Mouse (Mus musculus) hindbrain, embryonic 14.5 days (tissue): ENCODE data around the gene Bax. TPM values are rescaled to one million over a fixed set of nuclear protein-coding genes. Genes with fewer than 3 reads are reported as not detected.
"Not testable (repeated sequence)": the region's sequence is repeated elsewhere in the genome, so short reads cannot be mapped to it uniquely, and the experiment has no call there.

ENCODE experiments used
- ATAC-seq: fragments of 200-750 bp; cut with Nextera tagmentation; 2 replicates; pipeline ENCODE4 v1.8.0; 2017; ENCODE audit warnings: moderate number of reproducible peaks, mild to moderate bottlenecking, moderate TSS enrichment, moderate library complexity; ENCODE audit not compliant: low FRiP score
- DNase-seq: peaks from one replicate; pipeline ENCODE4 v3.0.0-alpha.2; 2015; ENCODE audit warnings: low spot score
- H3K27ac ChIP-seq: fragments of 300-500 bp; sonication (generic); 2 replicates; pipeline ENCODE4 v1.5.1; 2014; ENCODE audit warnings: mild to moderate bottlenecking, moderate library complexity
- H3K27me3 ChIP-seq: fragments of 300-500 bp; sonication (generic); 2 replicates; pipeline ENCODE4 v1.6.1; 2014; ENCODE audit warnings: mild to moderate bottlenecking, low read length, mixed read lengths; ENCODE audit not compliant: control insufficient read depth, insufficient read depth
- H3K36me3 ChIP-seq: fragments of 300-500 bp; sonication (generic); replicated peaks from 2 replicates; pipeline ENCODE4 v1.6.1; 2014; ENCODE audit not compliant: control insufficient read depth, insufficient read depth
- H3K4me1 ChIP-seq: fragments of 300-500 bp; sonication (generic); replicated peaks from 2 replicates; pipeline ENCODE4 v1.6.1; 2014; ENCODE audit warnings: antibody characterized with exemption, low read length, mixed read lengths; ENCODE audit not compliant: control insufficient read depth, insufficient read depth
- H3K4me2 ChIP-seq: fragments of 300-500 bp; sonication (generic); replicated peaks from 2 replicates; pipeline ENCODE4 v1.6.1; 2014; ENCODE audit warnings: mild to moderate bottlenecking, moderate library complexity
- H3K4me3 ChIP-seq: fragments of 300-500 bp; sonication (generic); replicated peaks from 2 replicates; pipeline ENCODE4 v1.5.1; 2014; ENCODE audit warnings: mild to moderate bottlenecking, low read length
- H3K9ac ChIP-seq: fragments of 300-500 bp; sonication (generic); 2 replicates; pipeline ENCODE4 v1.6.1; 2014
- H3K9me3 ChIP-seq: fragments of 300-500 bp; sonication (generic); 2 replicates; pipeline ENCODE4 v1.6.1; 2016; ENCODE audit warnings: low read length; ENCODE audit not compliant: control insufficient read depth
- WGBS: fragments of 180-500 bp; shearing (Covaris S2); extraction: QIAGEN DNeasy Blood & Tissue Kit; methylation state at CpG from one replicate; pipeline ENCODE4 v1.1.7; 2014; 5-methylcytosine and 5-hydroxymethylcytosine counted together
- polyA plus RNA-seq: library from polyadenylated mRNA; unstranded; fragments of >200 nt; fragmentation: Nextera tagmentation; extraction: Ambion mirVana; gene quantifications from 2 replicates; pipeline ENCODE4 v1.2.1, GENCODE M21; 2014

Gene Bax
- polyA plus RNA-seq, 1 experiment from 2014 or later: 182 TPM

DNA sequence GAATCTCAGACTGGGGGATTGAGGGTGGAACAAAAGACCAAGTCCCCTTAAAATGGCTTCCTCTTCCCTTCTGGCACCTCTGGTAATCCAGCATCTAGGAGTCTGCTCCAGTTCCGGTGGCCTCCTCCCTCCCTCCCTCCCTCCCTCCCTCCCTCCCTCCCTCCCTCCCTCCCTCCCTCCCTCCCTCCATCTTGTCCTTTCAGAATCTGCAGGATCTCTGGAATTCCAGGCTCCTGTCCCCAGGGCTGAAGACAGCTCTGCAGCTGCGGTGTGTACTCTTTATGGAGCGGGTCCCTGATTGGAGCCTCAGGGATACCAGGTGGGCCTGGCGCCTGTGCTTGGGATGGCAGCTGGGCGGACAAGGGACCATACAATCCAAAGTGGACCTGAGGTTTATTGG, 5.4 kb downstream of the Bax start:
- H3K9ac ChIP-seq: 0 out of 2 replicates have a peak overlapping the region, but pooled peaks have one; percentile 49
- H3K9me3 ChIP-seq: no peaks in the 10 kb centered on the region
- peak overlapping the region; percentile 87 for H3K27ac ChIP-seq
- H3K36me3 ChIP-seq: peaks cover 66% of the 10 kb centered on the region
- DNase-seq: no peak
- peaks cover 43% of the 10 kb centered on the region for H3K4me1 ChIP-seq
- H3K27me3 ChIP-seq: no peaks in the 10 kb centered on the region
- ATAC-seq: no peak
- no peak overlapping the region for H3K4me2 ChIP-seq
- 45% methylated on average over 5 of the region's 5 CpGs for WGBS
- H3K4me3 ChIP-seq: no peak overlapping the region

DNA sequence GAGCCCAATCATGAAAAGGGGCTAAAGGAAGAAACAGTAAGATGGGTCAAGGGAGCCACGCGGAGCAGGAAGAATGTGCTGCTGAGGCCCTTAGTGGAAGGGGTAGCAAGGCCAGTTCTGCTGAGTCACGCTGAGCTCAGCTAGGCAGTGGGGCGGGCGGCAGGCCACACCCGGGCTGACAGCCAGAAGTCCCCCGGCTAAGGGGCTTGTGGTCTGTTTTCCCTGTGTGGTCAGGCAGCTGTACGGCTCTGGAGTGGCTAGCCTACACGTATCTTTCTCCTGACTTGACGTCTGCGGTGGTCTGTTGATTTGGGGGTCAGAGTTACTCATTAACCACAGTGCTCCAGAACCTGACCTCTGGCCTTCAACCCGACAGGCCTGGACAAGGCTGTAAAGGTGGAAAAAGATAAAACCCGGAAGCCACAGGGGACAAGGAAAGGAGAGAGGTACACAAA, 5.8 kb downstream of the Bax start:
- Histone ChIP-seq H3K4me2 (peak overlapping the region; percentile 47), H3K36me3 (peaks cover 69% of the 10 kb centered on the region), H3K27me3 (no peaks in the 10 kb centered on the region), H3K4me1 (peaks cover 41% of the 10 kb centered on the region), H3K27ac (peak overlapping the region; percentile 87), H3K9me3 (no peaks in the 10 kb centered on the region), H3K9ac (0 out of 2 replicates have a peak overlapping the region, but pooled peaks have one; percentile 49), H3K4me3 (0 out of 2 replicates have a peak overlapping the region, but pooled peaks have one; percentile 78)
- 30% methylated on average over 13 of the region's 13 CpGs for whole genome bisulfite sequencing
- no peak for ATAC-seq
- peak; percentile 63 for DNase-seq

GRCm38 (mm10) chr7:45460377-45460776, 6.3 kb downstream of the Bax start:
- WGBS: 75% methylated on average over 7 of the region's 7 CpGs
- H3K27me3 ChIP-seq: no peaks in the 10 kb centered on the region
- peak overlapping the region; percentile 49 for H3K9ac ChIP-seq
- peak overlapping the region; percentile 78 for H3K4me3 ChIP-seq
- no peaks in the 10 kb centered on the region for H3K9me3 ChIP-seq
- ATAC-seq (no peak), DNase-seq (no peak)
- peak overlapping the region; percentile 47 for H3K4me2 ChIP-seq
- H3K27ac ChIP-seq: peak overlapping the region; percentile 87
- H3K36me3 ChIP-seq: peaks cover 70% of the 10 kb centered on the region
- peaks cover 36% of the 10 kb centered on the region for H3K4me1 ChIP-seq

DNA sequence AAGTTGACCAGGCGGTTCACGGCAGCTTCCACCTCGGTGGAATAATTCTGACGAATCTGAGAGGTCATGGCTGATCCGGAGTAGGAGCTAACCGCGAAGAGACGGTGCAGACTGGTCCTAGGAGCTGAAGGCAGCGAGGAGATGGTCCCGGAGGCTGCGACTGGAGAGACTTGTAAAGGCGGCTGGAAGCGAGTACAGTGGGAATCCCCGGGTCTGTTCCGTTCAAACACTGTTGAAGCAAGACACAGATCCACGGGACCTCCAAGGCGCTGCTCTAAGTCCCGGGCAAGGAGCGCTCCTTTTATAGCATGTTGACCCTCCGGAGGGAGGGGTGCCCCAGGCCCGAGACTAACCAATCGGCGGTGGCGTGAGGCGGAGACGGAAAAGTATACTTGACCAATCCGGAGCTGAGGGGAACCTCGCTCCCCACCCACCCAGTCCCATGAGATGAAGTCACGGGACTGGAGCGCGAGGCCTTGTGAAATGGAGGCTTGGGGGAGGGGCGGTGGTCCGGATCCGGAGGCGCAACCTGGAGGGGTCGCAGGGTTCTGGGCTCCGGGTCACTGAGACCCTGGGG, 7.0 kb downstream of the Bax start, which contains the start of gene Ftl1:
Gene Ftl1, minus strand, starts transcription at position 321 of the 577 bp plus-strand sequence.
- not testable (repeated sequence) for H3K9me3 ChIP-seq, H3K27me3 ChIP-seq
- peak; percentile 99 for DNase-seq
- H3K4me2 ChIP-seq: peak within 1 kb of the TSS; percentile 92
- H3K4me1 ChIP-seq: peaks cover 31% of the 10 kb centered on the region
- H3K9ac ChIP-seq: peak within 1 kb of the TSS; percentile 82
- peak within 1 kb of the TSS; percentile 97 for H3K27ac ChIP-seq
- peak; percentile 95 for ATAC-seq
- peak within 1 kb of the TSS; percentile 78 for H3K4me3 ChIP-seq
- peaks cover 71% of the 10 kb centered on the region for H3K36me3 ChIP-seq
- 0% methylated on average over 24 of the region's 37 CpGs for WGBS

DNA sequence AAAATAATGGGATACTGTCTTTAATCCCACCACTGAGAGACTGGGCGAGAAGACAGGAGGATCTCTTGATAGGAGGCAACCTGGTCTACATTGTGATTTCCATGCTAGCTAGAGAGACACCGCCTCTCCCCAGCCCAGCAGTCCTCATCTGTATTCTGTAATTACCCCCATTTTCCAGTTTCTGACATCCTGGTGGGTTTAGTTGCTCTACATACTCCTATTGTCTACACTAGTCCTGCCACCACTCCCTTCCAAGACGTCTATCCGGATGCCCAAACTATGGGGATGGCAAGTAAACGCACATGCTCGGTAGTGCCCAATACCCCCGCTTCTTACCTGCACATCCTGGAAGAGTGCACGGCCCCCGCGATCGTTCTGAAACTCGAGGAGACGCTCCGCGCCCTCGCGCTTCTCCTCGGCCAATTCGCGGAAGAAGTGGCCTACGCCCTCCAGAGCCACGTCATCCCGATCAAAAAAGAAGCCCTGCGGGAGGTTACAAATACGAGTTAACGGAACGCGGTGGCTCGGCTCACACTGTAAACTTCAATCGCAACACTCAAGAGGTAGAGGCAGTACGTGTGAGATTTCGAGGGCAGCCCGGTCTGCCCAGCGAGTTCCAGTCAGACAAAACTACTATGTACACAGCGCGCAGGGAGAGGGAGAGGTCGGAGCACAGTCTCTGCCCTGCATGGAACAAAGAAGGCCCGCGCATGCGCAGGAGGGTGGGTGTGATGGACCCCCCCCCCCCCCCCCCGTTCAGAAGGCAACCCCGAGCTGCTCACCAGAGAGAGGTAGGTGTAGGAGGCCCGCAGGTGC, 7.7 kb downstream of the Bax start:
- Histone ChIP-seq H3K36me3 (peaks cover 71% of the 10 kb centered on the region), H3K9ac (peak overlapping the region; percentile 82), H3K27me3 (no peaks in the 10 kb centered on the region), H3K4me3 (peak overlapping the region; percentile 78), H3K27ac (peak overlapping the region; percentile 97), H3K4me2 (peak overlapping the region; percentile 92), H3K9me3 (no peaks in the 10 kb centered on the region), H3K4me1 (peaks cover 31% of the 10 kb centered on the region)
- DNase-seq: peak; percentile 89
- under 1% methylated on average over 40 of the region's 43 CpGs for WGBS
- peak; percentile 67 for ATAC-seq

GRCm38 (mm10) chr7:45457204-45458060, 9.3 kb downstream of the Bax start:
- Histone ChIP-seq H3K36me3 (peaks cover 69% of the 10 kb centered on the region), H3K4me3 (peak overlapping the region; percentile 78), H3K4me2 (peak overlapping the region; percentile 92), H3K9ac (peak overlapping the region; percentile 82), H3K27ac (0 out of 2 replicates have a peak overlapping the region, but pooled peaks have one; percentile 97), H3K9me3 (no peaks in the 10 kb centered on the region), H3K27me3 (no peaks in the 10 kb centered on the region), H3K4me1 (peaks cover 31% of the 10 kb centered on the region)
- 70% methylated on average over 10 of the region's 10 CpGs for WGBS
- ATAC-seq (no peak), DNase-seq (no peak)

GRCm38 (mm10) chr7:45456721-45457203, 9.9 kb downstream of the Bax start:
- H3K36me3 ChIP-seq: peaks cover 69% of the 10 kb centered on the region
- peak overlapping the region; percentile 92 for H3K4me2 ChIP-seq
- no peak overlapping the region for H3K27ac ChIP-seq

GRCm38 (mm10) chr7:45455932-45456696, 10.6 kb downstream of the Bax start:
- no peaks in the 10 kb centered on the region for H3K27me3 ChIP-seq
- H3K4me2 ChIP-seq: no peak overlapping the region
- DNase-seq (no peak), ATAC-seq (no peak)
- H3K4me3 ChIP-seq: no peak overlapping the region
- peaks cover 30% of the 10 kb centered on the region for H3K4me1 ChIP-seq
- WGBS: 76% methylated on average over 13 of the region's 13 CpGs
- no peak overlapping the region for H3K9ac ChIP-seq
- no peak overlapping the region for H3K27ac ChIP-seq
- peaks cover 68% of the 10 kb centered on the region for H3K36me3 ChIP-seq
- H3K9me3 ChIP-seq: no peaks in the 10 kb centered on the region

More at GRCm38 (mm10) chr7:45456721-45457203, 9.9 kb downstream of the Bax start:
- Histone ChIP-seq H3K9ac (peak overlapping the region; percentile 82), H3K4me3 (peak overlapping the region; percentile 78; the same call in 1 of the 2 replicates), H3K27me3 (no peaks in the 10 kb centered on the region), H3K9me3 (no peaks in the 10 kb centered on the region), H3K4me1 (peaks cover 31% of the 10 kb centered on the region)
- ATAC-seq (no peak), DNase-seq (no peak)
- 48% methylated on average over 9 of the region's 9 CpGs for WGBS
